Comparison of ENCODE assay signal across 29 mouse cellular contexts in genomic region chr8:73645582-73645981, GRCm38 (mm10).
"Had no signal": no experiment of that assay in that cellular context is flagged by ENCODE, and none has a peak within 500 bp of the region (broad histone marks: within the 10 kb centered on the region; RNA-seq: fewer than 3 reads in every experiment).

No protein-coding gene starts in this region.

- ATAC-seq: forebrain, embryonic 13.5 days; forebrain, embryonic 14.5 days; forebrain, embryonic 15.5 days; forebrain, embryonic 16.5 days; forebrain, postnatal 0 days had no signal

- DNase-seq: cerebellum, adult 2 months; cerebellum, adult 8-10 months; cerebellum, adult 9-10 months; cerebellum, adult 9-11 months; cerebellum, postnatal 10 days; cerebellum, postnatal 14 days; cerebellum, postnatal 25 days; cerebellum, postnatal 36 days; embryo, embryonic 11 days; forebrain, postnatal 0 days; gastrocnemius, adult 2 months; gastrocnemius, postnatal 10 days; gastrocnemius, postnatal 14 days; gastrocnemius, postnatal 25 days; gastrocnemius, postnatal 36 days; heart, adult 11 months; heart, adult 18-20 months; heart, adult 2 months had no signal

- H3K9me3 ChIP-seq: embryonic facial prominence, embryonic 10.5 days; embryonic facial prominence, embryonic 12.5 days; embryonic facial prominence, embryonic 13.5 days; embryonic facial prominence, embryonic 15.5 days; forebrain, embryonic 12.5 days; forebrain, embryonic 13.5 days; forebrain, embryonic 15.5 days had no signal

- H3K4me3 ChIP-seq: embryonic facial prominence, embryonic 10.5 days; embryonic facial prominence, embryonic 12.5 days; embryonic facial prominence, embryonic 13.5 days; embryonic facial prominence, embryonic 15.5 days; erythroblast, embryonic 14.5 days; forebrain, embryonic 10.5 days; forebrain, embryonic 12.5 days; forebrain, embryonic 13.5 days; forebrain, embryonic 15.5 days; gastrocnemius, adult 2 months; heart, adult 2 months had no signal

- H3K36me3 ChIP-seq: embryonic facial prominence, embryonic 10.5 days; embryonic facial prominence, embryonic 12.5 days; embryonic facial prominence, embryonic 13.5 days; embryonic facial prominence, embryonic 15.5 days; forebrain, embryonic 10.5 days; forebrain, embryonic 12.5 days; forebrain, embryonic 15.5 days had no signal

- H3K27ac ChIP-seq: embryonic facial prominence, embryonic 10.5 days; embryonic facial prominence, embryonic 12.5 days; embryonic facial prominence, embryonic 13.5 days; embryonic facial prominence, embryonic 15.5 days; forebrain, embryonic 10.5 days; forebrain, embryonic 12.5 days; forebrain, embryonic 13.5 days; forebrain, embryonic 15.5 days; gastrocnemius, adult 2 months; heart, adult 2 months had no signal

- H3K9ac ChIP-seq: embryonic facial prominence, embryonic 12.5 days; embryonic facial prominence, embryonic 13.5 days; embryonic facial prominence, embryonic 15.5 days; forebrain, embryonic 12.5 days; forebrain, embryonic 13.5 days; forebrain, embryonic 15.5 days; forebrain, postnatal 0 days had no signal

- H3K4me2 ChIP-seq: embryonic facial prominence, embryonic 12.5 days; embryonic facial prominence, embryonic 13.5 days; embryonic facial prominence, embryonic 15.5 days; forebrain, embryonic 12.5 days; forebrain, embryonic 13.5 days; forebrain, embryonic 15.5 days had no signal

- H3K4me1 ChIP-seq: embryonic facial prominence, embryonic 10.5 days; embryonic facial prominence, embryonic 12.5 days; embryonic facial prominence, embryonic 13.5 days; embryonic facial prominence, embryonic 15.5 days; forebrain, embryonic 10.5 days; forebrain, embryonic 12.5 days; forebrain, embryonic 13.5 days; forebrain, embryonic 15.5 days had no signal

- H3K27me3 ChIP-seq: embryonic facial prominence, embryonic 12.5 days; embryonic facial prominence, embryonic 13.5 days; embryonic facial prominence, embryonic 15.5 days; forebrain, embryonic 12.5 days; forebrain, embryonic 13.5 days; forebrain, embryonic 15.5 days had no signal
